Mouse (Mus musculus): ENCODE measurements at regions not wholly inside any gene's neighbourhood (a gene's known extent, or its start where the extent isn't known, plus 50 kb on each side); places are given as distances from the start of the nearest gene placed in this dataset.
A peak's percentile ranks its signal among the peaks of the same experiment; 100 is the strongest.
"Not testable (repeated sequence)": the region's sequence is repeated elsewhere in the genome, so short reads cannot be mapped to it uniquely, and the experiment has no call there.

DNA sequence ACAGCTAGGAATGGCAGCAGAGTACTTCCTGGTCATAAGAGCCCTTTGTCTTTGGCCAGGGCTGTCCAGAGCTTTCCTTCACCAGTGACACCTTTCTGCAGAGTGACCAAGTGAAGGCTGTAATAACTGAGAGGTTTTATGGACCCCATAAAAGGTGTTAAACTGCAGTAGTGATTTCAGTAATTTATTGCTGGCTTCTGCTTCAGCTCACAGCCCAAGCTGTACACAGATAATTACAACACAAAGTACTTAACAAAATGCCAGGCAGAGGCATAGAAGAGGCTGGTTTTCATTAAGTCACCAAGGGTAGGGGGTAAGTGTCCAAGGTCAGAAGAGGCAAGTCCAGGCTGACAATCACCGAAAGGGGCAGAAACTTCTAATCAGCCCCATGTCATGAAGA lies 83.8 kb downstream of the Eif4e start:
- DNase-seq (ENCODE audit: extremely low read depth, insufficient read length, low spot score), result no peak

DNA sequence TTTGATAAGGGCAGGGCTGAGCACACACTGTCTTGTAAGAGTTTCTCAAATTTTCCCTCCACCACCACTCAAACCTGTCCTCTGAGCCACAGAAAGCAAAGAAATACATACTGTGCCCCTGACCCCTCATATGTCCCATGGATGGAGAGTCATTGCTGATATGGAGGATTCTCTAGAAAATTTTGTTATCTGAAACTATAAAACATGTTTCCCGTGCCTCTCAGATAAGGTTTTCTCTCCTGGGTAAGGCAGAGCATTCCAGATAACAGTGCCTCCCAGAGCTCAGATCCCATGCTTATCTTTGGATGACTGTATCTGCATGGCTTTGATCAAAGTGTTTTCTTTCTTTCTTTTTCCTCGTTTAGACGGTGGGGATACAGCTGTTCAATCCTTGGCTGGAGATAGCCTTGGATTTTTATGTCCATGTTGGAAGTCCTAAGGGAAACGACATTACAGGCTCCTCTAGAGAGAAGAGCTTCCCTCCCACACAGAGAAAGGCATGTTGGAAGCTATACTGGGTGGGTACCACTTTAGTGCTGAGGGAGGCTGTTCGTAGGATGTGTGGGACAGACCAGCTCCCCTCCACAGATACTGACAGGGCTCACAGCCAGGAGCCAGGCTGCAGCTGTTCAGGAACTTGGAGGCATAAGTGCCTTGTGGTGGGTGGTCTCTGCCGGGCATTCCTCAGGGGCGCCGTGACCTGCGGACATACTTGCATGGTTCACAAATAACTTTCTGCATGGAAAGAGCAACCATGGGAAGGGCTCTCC lies 87.1 kb downstream of the Eif4e start:
- no peak for DNase-seq (ENCODE audit: extremely low read depth, insufficient read length, low spot score)

DNA sequence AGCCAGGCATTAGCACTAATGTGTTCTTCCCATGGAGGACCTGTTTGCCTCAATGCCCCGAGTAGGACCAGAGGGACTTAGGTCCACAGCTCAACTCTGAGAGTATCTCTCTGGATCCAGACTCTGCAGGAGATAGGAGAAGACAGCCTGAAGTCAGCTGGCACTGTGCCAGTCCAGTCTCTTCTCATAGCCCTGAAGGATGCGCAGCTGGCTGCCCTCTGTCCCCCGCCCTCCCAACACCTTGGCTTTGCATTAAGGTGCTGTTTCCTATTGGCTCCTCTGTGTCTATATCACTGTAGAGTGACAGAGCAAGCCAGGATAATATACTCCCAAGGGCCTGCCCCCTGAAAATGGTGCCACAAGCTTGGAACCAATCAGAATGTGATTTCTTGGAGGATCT lies 87.7 kb downstream of the Eif4e start:
- DNase-seq (ENCODE audit: extremely low read depth, insufficient read length, low spot score), result no peak

DNA sequence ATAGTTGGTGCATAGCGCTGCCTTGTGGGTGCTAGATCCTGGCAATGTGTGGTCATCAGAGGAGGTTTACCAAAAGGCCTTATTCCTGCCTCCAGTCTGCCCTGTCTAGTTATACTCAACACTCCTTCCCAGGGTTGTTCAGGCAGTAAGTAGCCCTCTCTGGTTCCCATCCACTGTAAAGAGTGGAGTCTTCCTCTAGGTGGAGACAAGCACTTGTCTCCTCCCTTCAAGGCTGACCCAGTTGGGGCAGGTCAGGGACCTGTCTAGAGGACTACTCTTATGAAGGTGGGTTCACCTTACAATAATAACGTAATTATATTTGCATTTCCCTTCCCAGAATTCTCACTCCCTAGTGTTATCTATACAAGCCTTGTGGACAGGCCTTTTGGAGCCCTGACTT lies 88.9 kb downstream of the Eif4e start:
- DNase-seq (ENCODE audit: extremely low read depth, insufficient read length, low spot score), result no peak

DNA sequence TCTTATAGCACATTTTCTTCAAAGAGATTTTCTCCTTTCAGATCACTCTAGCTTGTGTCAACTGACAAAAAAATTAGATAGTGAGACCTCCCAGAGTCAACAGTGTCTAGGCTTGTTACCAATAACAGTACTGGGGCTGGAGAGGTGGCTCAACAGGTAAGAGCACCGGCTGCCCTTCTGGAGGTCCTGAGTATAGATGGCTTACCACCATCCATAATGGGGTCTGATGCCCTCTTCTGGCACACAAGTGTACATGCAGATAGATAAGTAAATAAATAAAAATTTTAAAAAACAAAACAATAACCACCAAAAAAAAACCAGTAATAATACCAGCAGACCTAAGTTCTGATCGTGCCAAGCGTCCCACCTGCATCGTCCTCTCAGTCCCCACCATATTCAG lies 94.3 kb downstream of the Eif4e start:
- DNase-seq (ENCODE audit: extremely low read depth, insufficient read length, low spot score), result no peak

DNA sequence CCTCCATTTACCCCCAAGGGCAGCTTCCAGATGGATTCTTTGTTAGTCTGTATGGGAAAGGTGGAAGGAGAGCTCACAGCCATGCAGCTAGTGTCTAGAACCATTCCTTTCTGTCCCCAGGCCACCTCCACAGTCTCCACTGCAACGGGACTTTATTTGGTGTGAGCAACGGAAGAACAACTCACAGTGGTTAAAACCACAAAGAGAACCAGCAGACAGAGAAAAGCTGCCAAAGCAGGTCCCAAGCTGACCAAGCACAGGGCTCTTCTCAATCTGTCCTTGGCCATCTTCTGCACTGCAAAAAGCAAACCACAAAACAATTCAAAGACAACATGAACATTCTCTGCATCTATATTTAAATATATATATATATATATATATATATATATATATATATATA lies 98.1 kb downstream of the Eif4e start:
- DNase-seq (ENCODE audit: extremely low read depth, insufficient read length, low spot score), result peak; percentile 23

DNA sequence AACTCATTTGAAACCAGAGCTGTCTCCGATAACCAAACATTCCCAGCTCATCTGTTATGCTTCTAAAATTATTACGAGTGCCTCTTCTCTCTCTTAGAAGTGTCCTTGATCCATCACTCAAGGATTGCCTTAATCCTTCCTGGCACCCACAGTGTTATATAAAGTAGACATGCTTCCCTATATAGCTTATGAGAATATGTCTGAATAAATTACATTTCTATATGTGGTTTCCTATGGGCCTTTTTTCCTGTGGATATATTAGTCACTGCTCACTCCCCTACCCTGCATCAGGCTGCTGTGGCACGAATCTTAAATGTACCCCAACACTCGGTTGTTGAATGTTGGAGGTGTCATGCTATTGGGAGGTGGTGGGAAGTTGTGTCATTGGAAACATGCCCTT lies 100.3 kb downstream of the Eif4e start:
- DNase-seq (ENCODE audit: extremely low read depth, insufficient read length, low spot score), result no peak

DNA sequence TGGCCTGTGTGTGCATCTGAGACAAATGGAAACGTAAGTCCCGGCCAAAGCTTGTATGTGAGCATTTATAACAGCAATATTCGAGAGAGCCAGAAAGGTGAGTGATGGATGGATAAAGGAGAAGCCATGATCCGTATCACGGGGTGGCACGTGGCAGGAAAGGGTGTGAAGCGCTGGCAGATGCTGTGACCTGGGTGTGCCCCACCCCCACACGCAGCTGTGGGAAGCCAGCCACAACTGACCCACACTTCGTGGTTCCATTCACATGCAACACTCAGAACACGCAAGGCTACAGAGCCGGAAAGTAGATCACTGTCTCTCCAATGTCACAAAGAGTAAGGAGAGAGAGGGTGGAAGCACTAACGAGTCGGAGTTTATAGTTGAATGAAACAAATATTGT lies 104.3 kb downstream of the Eif4e start:
- DNase-seq (ENCODE audit: extremely low read depth, insufficient read length, low spot score), result no peak

DNA sequence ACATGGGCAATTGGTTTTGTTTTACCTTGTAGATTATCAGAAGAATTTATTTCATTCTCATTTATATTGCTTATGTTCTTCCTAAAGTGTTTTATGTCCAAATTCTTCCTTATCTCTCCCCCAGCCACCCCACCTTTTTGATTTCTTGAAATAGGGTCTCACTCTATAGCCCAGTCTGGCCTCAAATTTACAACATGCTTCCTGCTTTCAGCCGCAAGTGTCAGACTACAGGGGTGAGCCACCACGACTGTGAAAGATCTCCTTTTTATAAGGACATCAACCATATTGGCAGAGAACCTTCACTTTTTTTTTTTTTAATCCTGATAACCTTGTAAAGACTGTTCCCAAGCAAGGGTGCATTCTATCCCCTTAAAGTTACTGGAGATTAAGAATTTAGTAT lies 106.1 kb downstream of the Eif4e start:
- DNase-seq (ENCODE audit: extremely low read depth, insufficient read length, low spot score), result no peak

DNA sequence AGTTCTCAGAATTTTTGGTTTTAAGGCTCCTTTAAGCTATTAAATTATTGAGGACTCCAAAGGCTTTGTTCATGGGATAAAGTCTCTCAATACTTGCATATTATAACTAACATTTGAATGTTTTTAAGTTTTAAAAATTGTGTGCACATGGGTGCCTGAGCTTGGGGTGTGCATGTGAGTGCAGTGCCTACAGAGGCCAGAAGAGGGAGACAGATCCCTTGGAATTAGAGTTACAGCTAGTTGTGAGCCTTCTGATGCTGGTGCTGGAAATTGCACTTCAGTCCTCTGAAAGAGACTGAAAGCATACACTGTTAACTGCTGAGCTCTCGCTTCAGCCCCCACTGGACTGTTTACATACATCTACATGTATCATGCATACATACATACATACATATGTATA lies 100.0 kb upstream of the Tspan5 start:
- DNase-seq (ENCODE audit: extremely low read depth, insufficient read length, low spot score), result no peak

DNA sequence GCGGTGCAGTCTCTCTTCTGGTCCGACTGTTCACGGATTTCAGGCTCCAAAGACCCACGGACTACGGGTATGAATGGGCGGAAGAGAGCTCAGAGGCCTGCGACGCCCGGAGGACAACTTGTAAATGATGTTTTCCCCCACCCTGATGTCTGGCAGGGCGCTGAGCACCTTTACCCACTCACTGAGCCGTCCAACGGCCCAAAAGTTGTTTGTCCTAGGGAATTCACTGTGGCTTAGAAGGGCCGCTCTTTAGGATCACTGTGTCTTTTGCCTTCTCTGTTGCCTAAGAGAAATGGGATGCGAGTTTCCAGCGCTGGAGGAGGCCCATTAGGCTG lies 98.1 kb upstream of the Tspan5 start:
- DNase-seq (ENCODE audit: extremely low read depth, insufficient read length, low spot score), result no peak

DNA sequence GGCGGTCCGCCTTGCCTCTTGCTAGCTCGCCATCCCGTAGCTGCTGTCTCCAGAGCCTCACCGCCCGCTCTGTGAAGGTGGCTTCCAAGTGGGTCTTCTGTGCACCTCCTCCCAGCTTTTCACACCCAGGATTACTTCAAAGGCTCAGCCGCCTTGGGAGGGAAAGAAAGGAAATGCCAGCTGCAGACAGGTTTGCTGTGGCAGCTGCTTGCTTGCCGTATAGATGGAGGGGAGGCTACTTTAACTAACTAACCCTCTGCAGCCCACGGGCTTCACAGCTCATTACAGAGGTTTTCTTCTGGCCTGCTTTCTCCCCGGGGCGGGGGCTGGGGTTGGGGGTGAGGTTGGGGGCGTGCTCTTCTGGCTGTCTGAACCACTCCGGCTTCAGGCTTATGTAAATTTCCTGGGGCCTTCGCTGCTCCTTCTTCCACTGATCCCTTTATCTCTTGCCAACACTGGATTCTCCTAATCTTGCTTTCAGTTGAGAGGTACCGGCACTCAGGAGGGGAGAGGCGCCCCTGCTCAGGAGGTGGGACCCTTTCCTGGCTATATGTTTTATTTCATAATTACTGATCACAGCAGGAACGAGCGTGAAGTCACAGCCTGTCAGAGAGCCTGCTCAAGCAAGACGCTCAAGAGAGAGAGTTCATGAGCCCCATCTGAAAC lies 97.6 kb upstream of the Tspan5 start:
- no peak for DNase-seq (ENCODE audit: extremely low read depth, insufficient read length, low spot score)

DNA sequence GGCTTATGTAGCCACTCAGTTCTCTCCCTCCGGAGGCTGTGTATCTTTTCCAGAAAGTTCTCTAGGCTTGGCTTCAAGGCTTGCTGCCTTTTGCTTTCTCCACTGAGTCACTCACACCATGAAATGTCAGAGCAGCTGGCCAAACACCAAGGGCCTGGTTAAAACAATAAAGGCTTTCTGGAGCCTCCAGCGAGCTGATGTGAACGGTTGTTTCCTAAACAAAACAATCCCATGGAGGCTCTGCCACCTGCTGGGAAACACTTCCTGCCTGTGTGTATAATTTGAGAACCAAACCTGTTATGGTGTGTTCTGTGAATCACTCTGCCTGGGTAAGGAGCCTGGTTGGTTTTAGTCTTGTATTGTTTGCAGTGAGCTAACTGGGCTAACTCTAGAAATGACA lies 96.7 kb upstream of the Tspan5 start:
- DNase-seq (ENCODE audit: extremely low read depth, insufficient read length, low spot score), result peak; percentile 30

DNA sequence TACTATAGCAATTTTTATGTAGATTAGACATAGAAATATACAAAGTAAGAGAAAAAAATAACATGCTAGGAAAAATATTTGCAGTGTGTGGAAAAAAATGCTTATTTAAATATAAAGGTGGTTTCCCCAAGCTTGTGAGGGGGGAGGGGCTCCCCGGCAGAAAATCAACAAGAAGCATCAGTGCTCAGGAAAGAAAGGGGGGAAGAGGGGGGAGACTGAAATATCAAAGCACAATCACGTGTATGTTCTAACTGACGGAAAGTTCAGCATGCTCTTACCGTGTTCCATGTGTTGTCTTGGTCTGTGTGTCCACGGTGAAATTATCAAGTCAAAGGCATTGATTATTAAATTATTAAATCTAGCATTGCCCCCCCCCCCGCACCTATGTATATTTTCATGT lies 92.3 kb upstream of the Tspan5 start:
- no peak for DNase-seq (ENCODE audit: extremely low read depth, insufficient read length, low spot score)

DNA sequence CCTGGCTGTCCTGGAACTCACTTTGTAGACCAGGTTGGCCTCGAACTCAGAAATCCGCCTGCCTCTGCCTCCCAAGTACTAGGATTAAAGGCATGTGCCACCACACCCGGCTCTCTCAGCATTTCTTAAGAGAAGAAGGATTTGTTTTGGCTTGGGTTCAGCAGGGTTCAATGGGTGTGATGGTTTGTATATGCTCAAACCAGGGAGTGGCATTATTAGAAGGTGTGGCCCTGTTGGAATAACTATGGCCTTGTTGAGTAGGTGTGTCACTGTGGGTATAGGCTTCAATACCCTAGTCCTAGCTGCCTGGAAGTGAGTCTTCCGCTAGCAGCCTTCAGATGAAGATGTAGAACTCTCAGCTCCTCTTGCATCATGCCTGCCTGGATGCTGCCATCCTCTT lies 91.3 kb upstream of the Tspan5 start:
- DNase-seq (ENCODE audit: extremely low read depth, insufficient read length, low spot score), result not testable (repeated sequence)

DNA sequence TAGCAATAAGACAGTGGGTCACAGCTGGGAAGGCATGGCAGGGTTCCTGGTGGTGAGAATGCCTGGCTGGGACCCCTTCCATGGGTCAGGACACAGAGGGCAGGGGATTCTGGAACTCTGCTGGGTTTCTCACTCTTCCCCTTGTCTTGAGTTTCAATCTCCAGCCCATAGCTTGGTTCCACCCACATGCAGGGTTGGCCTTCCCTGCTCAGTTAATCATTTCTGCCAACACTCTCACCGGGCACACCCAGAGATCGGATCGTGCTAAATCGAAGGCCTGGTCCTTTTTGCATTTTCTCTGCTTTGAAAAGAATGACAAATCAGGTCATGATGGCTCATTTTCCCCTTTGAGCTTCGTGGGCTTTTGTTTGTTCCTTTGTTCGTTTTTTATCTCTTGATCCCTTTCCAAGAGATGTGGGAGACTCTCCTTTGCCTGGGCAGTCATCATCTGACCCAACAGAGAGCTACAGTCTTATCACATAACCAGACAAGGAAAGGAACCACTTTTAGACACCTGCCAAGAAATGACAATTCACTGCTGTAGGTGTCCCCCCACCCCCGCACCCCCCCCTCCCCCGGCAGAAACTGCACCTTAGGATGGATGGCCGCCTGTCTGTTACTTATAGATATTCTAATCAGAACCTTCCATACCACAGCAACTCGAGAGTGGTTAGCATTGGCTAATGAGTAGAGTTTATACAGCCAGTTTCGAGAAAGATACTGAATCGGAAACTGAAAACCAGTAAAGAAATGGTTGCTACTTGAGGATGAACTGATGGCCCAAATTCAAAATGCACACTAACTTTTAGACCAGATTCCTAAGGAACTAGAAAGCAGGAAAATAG lies 90.4 kb upstream of the Tspan5 start:
- no peak for DNase-seq (ENCODE audit: extremely low read depth, insufficient read length, low spot score)

DNA sequence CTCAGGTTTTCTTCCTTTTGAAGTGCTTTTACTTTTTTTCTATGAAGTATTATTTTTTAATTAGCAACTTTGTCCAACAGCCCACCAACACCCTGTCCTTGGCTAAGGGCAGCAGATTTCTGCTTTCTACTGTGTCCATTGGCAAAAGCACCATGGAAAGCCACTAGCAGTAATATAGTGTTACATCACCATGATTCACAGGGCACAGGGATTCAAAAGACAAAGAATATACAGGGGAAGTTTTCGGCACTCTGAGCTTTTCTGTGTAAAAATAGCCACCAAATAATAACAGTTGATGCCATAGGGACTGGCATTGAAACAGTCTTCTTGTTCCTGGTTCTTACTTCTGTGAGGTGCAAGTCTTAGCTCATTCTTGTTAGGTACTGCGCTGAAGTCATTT lies 89.8 kb upstream of the Tspan5 start:
- no peak for DNase-seq (ENCODE audit: extremely low read depth, insufficient read length, low spot score)

DNA sequence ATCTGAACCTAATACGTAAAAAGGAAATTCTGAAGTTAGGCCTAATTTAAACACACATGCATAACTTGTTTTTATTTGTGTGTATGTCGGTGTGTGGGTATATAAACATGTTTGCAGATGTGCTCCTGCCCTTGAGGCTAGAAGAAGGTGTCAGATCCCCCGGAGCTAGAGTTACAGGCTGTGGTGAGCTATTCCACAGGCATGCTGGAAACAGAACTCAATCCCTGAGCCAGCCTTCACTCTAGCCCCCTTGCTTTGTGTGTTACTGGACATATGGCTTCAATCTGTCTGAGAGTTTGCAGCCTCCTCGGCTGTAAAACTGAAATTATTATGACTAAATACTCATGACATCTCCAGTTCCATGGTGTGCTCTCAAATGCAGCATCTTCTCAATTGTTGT lies 89.3 kb upstream of the Tspan5 start:
- DNase-seq (ENCODE audit: extremely low read depth, insufficient read length, low spot score), result no peak

DNA sequence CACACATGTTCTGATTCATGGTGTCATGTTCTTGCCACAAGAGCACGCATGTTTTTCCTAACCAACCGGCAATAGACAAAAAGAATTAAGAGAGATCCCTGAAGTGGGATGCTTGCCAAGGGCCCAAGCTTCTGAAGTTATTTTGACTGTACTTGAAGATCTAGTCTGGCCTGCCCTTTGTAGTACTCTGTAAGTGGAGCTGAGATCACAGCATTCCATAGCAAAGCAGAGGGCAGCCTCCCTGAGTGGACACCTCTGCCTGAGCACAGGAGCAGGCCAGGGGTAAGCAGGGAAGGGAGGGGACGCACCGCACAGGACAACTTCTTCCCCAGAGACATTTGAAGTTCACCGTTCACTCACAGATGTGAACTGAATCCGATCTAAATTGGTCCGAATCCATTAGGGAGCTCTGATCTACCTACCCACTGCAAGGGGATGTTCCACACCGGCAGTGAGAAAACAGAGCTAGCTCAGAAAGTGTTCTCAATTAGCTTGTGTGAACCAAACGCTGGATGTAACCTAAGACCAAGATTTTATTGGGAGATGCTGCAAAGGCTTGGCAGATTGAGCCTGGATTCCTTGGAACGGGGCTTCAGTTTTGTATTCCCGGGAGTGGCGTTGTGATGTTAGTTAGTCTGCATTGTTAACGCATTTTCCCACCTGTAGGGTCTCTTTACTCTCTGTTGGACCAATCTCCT lies 88.3 kb upstream of the Tspan5 start:
- DNase-seq (ENCODE audit: extremely low read depth, insufficient read length, low spot score), result no peak

DNA sequence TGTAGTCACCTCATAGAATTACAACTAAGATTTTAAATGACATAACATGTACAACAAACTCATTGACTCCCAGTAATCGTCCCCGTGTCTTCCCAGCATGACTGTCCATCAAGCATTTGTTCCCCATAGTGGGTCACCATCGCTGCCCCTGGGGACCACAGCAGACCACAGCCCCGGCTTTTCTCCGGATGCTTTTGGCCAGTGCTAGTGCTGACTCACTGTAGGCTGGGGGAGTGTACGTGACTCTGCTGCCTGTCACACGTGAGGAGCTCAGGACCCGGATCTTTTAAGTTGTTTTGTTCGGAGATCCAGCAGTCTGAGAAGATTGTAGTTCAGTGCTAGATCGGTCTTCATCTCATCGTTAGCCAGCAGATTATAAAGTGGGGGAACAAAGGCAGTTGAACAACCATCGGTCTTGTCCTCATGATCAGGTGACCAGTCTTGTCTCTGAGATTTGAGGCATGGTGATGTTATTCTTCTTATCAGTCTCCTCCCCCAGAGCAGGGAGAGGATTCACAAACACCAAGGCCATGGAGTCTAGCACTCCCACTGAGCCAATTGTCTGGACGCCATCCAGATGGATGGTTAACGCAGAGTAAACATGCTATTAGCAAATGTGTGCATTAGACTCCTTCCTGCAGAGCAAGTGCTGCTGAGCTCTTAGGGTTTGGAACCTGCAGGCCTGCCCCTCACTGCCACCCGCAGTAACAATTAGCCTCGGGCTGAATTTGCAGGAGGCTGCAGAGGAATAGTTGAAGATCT lies 87.2 kb upstream of the Tspan5 start:
- DNase-seq (ENCODE audit: extremely low read depth, insufficient read length, low spot score), result peak; percentile 64

DNA sequence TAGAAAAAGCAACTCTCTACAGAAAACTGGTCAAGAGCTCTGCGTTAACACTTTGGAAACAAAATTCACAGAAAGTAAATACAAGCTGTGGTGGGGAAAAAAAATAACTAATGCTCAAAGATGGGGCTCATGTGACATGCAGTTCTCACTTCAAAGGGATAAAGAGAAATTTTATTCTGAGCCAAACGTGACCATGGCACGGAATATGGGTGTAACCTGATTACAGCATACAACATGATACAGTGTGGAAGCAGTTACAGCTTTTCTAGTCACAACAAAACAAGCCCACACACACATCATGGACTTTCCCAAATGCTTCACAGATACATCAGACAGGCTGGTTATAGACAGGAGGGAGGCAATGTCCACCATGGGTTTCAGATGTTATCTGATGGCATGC lies 86.5 kb upstream of the Tspan5 start:
- no peak for DNase-seq (ENCODE audit: extremely low read depth, insufficient read length, low spot score)

Measured in 3134 (cell line).